Mouse (Mus musculus): ENCODE measurements around the gene Gm11027. TPM values are rescaled to one million over a fixed set of nuclear protein-coding genes. Genes with fewer than 3 reads are reported as not detected.

Gene Gm11027
- polyA plus RNA-seq, 1 experiment from 2014 or later: not detected

- ATAC-seq (ENCODE audit: low FRiP score, low read depth): no peak
- 73% methylated on average over 3 of the region's 3 CpGs for WGBS
- H3K27me3 ChIP-seq: no peaks in the 10 kb centered on the region
- no peak overlapping the region for H3K4me2 ChIP-seq (replicated peaks)
- H3K9ac ChIP-seq: no peak overlapping the region
- peaks cover 4% of the 10 kb centered on the region; the same call in 1 of the 2 replicates for H3K36me3 ChIP-seq
- H3K4me3 ChIP-seq: no peak overlapping the region
- H3K27ac ChIP-seq: no peak overlapping the region
- no peaks in the 10 kb centered on the region for H3K4me1 ChIP-seq
- H3K9me3 ChIP-seq: no peaks in the 10 kb centered on the region
Observed at GRCm38 (mm10) chr12:116315498-116315897, 40.3 kb downstream of the Gm11027 start.

GRCm38 (mm10) chr12:116317818-116318217 lies 42.6 kb downstream of the Gm11027 start:
- no peaks in the 10 kb centered on the region for H3K4me1 ChIP-seq
- no peak overlapping the region for H3K4me3 ChIP-seq
- ATAC-seq (ENCODE audit: low FRiP score, low read depth): no peak
- H3K9me3 ChIP-seq: no peaks in the 10 kb centered on the region
- H3K4me2 ChIP-seq (replicated peaks): no peak overlapping the region
- WGBS: 84% methylated on average over 1 of the region's 1 CpGs
- no peak overlapping the region for H3K9ac ChIP-seq
- H3K27me3 ChIP-seq: no peaks in the 10 kb centered on the region
- H3K27ac ChIP-seq: no peak overlapping the region
- H3K36me3 ChIP-seq: peaks cover 7% of the 10 kb centered on the region; the same call in 1 of the 2 replicates

Small RNA genes lying within 50 kb of the gene (microRNA-seq; reads per million reads assigned to microRNA genes)
- gene Gm23190: not detected

Other genes with a start within 250 kb of the Gm11027 start
- gene Zfp386, start 227.7 kb upstream of the Gm11027 start, polyA plus RNA-seq (2015; fragmentation: Nextera tagmentation; extraction: Ambion mirVana): 52.1 and 52.8 TPM in 2 replicates
- 2.2 and 3.2 TPM in 2 replicates for gene Vipr2, start 197.7 kb upstream of the Gm11027 start, polyA plus RNA-seq (2015; fragmentation: Nextera tagmentation; extraction: Ambion mirVana)
- gene Wdr60, start 12.4 kb upstream of the Gm11027 start, polyA plus RNA-seq (2015; fragmentation: Nextera tagmentation; extraction: Ambion mirVana): 32.7 and 39.6 TPM in 2 replicates
- 15.6 and 15.8 TPM in 2 replicates for gene Esyt2, start 5.8 kb downstream of the Gm11027 start, polyA plus RNA-seq (2015; fragmentation: Nextera tagmentation; extraction: Ambion mirVana)
- gene Ncapg2, start 130.0 kb downstream of the Gm11027 start, polyA plus RNA-seq (2015; fragmentation: Nextera tagmentation; extraction: Ambion mirVana): 32.4 and 37.3 TPM in 2 replicates
- gene Ptprn2, start 210.3 kb downstream of the Gm11027 start, polyA plus RNA-seq (2015; fragmentation: Nextera tagmentation; extraction: Ambion mirVana): 0.10 and 0.19 TPM in 2 replicates